Mouse (Mus musculus): ENCODE measurements around the gene Gm8693.
"Not testable (repeated sequence)": the region's sequence is repeated elsewhere in the genome, so short reads cannot be mapped to it uniquely, and the experiment has no call there.

Gm8693 gene

GRCm38 (mm10) chr7:22692217-22692616 is at the start of gene Gm8693:
Gm8693 (minus strand) TSS chr7:22692317.
- not testable (repeated sequence) for DNase-seq (ENCODE audit: low spot score in 2 of 2)

GRCm38 (mm10) chr7:22719610-22720009 is 27.5 kb upstream of the Gm8693 start, which contains the start of gene Gm4567:
Gm4567 (minus strand) TSS chr7:22719710.
- not testable (repeated sequence) for DNase-seq (ENCODE audit: low spot score in 2 of 2)

- DNase-seq (ENCODE audit: low spot score in 2 of 2) = not testable (repeated sequence)
Observed at GRCm38 (mm10) chr7:22657718-22658117, 34.4 kb downstream of the Gm8693 start, which contains the start of gene Vmn1r155. Vmn1r155 (plus strand) TSS chr7:22658018.
